Mouse (Mus musculus): ENCODE data around the gene Cnnm3. TPM values are rescaled to one million over a fixed set of nuclear protein-coding genes. Genes with fewer than 3 reads are reported as not detected.

Gene Cnnm3
- polyA plus RNA-seq (2016; fragmentation: Nextera tagmentation; extraction: Ambion mirVana) = 4.5 and 4.6 TPM in 2 replicates

GRCm38 (mm10) chr1:36511289-36512021 is at the start of gene Cnnm3:
Gene Cnnm3, plus strand, starts transcription at chr1:36511867.
- ATAC-seq (ENCODE audit: low FRiP score) = peak; percentile 97
- WGBS = 1% methylated on average over 48 of the region's 51 CpGs
- peaks cover 28% of the 10 kb centered on the region for H3K4me1 ChIP-seq
- H3K4me3 ChIP-seq = peak within 1 kb of the TSS; percentile 96
- peaks cover 16% of the 10 kb centered on the region for H3K36me3 ChIP-seq
- peak within 1 kb of the TSS; percentile 99 for H3K27ac ChIP-seq
- H3K9ac ChIP-seq = peak within 1 kb of the TSS; percentile 93
- no peaks in the 10 kb centered on the region for H3K27me3 ChIP-seq
- H3K4me2 ChIP-seq (replicated peaks) = peak within 1 kb of the TSS; percentile 80
- H3K9me3 ChIP-seq (replicated peaks) = no peaks in the 10 kb centered on the region

- H3K4me1 ChIP-seq = peaks cover 3% of the 10 kb centered on the region; the same call in 1 of the 2 replicates
- no peaks in the 10 kb centered on the region for H3K9me3 ChIP-seq (replicated peaks)
- H3K27ac ChIP-seq = no peak overlapping the region
- H3K27me3 ChIP-seq = 0 out of 2 replicates have a peak, but pooled peaks cover 5% of the 10 kb centered on the region
- no peak overlapping the region for H3K4me2 ChIP-seq (replicated peaks)
- H3K4me3 ChIP-seq = no peak overlapping the region
- H3K9ac ChIP-seq = no peak overlapping the region
- WGBS = 77% methylated on average over 4 of the region's 4 CpGs
- H3K36me3 ChIP-seq = no peaks in the 10 kb centered on the region
- ATAC-seq (ENCODE audit: low FRiP score) = no peak
Observed at GRCm38 (mm10) chr1:36465641-36466160, 46.0 kb upstream of the Cnnm3 start.

- Histone ChIP-seq H3K36me3 (no peaks in the 10 kb centered on the region), H3K27ac (no peak overlapping the region), H3K9ac (no peak overlapping the region), H3K4me2 (replicated peaks) (no peak overlapping the region), H3K4me3 (no peak overlapping the region), H3K27me3 (0 out of 2 replicates have a peak, but pooled peaks cover 5% of the 10 kb centered on the region), H3K4me1 (peaks cover 7% of the 10 kb centered on the region; the same call in 1 of the 2 replicates), H3K9me3 (replicated peaks) (no peaks in the 10 kb centered on the region)
- WGBS = 55% methylated on average over 5 of the region's 5 CpGs
- ATAC-seq (ENCODE audit: low FRiP score) = no peak
Observed at GRCm38 (mm10) chr1:36467446-36467845, 44.2 kb upstream of the Cnnm3 start.

GRCm38 (mm10) chr1:36469811-36470444 is 41.7 kb upstream of the Cnnm3 start:
- H3K27me3 ChIP-seq = 0 out of 2 replicates have a peak, but pooled peaks cover 5% of the 10 kb centered on the region
- WGBS = 33% methylated on average over 2 of the region's 2 CpGs
- H3K4me1 ChIP-seq = peaks cover 30% of the 10 kb centered on the region
- no peaks in the 10 kb centered on the region for H3K36me3 ChIP-seq
- no peak overlapping the region for H3K4me2 ChIP-seq (replicated peaks)
- no peak overlapping the region for H3K9ac ChIP-seq
- H3K9me3 ChIP-seq (replicated peaks) = no peaks in the 10 kb centered on the region
- no peak overlapping the region for H3K27ac ChIP-seq
- no peak for ATAC-seq (ENCODE audit: low FRiP score)
- no peak overlapping the region for H3K4me3 ChIP-seq

- peak within 1 kb of the TSS; percentile 70 for H3K27ac ChIP-seq
- peak within 1 kb of the TSS; percentile 74 for H3K9ac ChIP-seq
- H3K36me3 ChIP-seq = no peaks in the 10 kb centered on the region
- H3K9me3 ChIP-seq (replicated peaks) = no peaks in the 10 kb centered on the region
- WGBS = under 1% methylated on average over 66 of the region's 98 CpGs
- ATAC-seq (ENCODE audit: low FRiP score) = peak; percentile 93
- H3K4me2 ChIP-seq (replicated peaks) = peak within 1 kb of the TSS; percentile 74
- H3K4me3 ChIP-seq = peak within 1 kb of the TSS; percentile 66
- 0 out of 2 replicates have a peak, but pooled peaks cover 5% of the 10 kb centered on the region for H3K27me3 ChIP-seq
- peaks cover 45% of the 10 kb centered on the region for H3K4me1 ChIP-seq
Observed at GRCm38 (mm10) chr1:36471181-36472105, 40.2 kb upstream of the Cnnm3 start, which contains the start of gene Cnnm4. Gene Cnnm4, plus strand, starts transcription at chr1:36471620.

GRCm38 (mm10) chr1:36472106-36472440 is 39.6 kb upstream of the Cnnm3 start:
- H3K9ac ChIP-seq = peak overlapping the region; percentile 74
- no peak; the same call in 1 of the 2 replicates for ATAC-seq (ENCODE audit: low FRiP score)
- 0 out of 2 replicates have a peak overlapping the region, but pooled peaks have one; percentile 70 for H3K27ac ChIP-seq
- peaks cover 48% of the 10 kb centered on the region for H3K4me1 ChIP-seq
- H3K36me3 ChIP-seq = no peaks in the 10 kb centered on the region
- WGBS = 14% methylated on average over 18 of the region's 18 CpGs
- H3K4me2 ChIP-seq (replicated peaks) = peak overlapping the region; percentile 74
- H3K4me3 ChIP-seq = peak overlapping the region; percentile 66
- H3K9me3 ChIP-seq (replicated peaks) = no peaks in the 10 kb centered on the region
- H3K27me3 ChIP-seq = 0 out of 2 replicates have a peak, but pooled peaks cover 5% of the 10 kb centered on the region

GRCm38 (mm10) chr1:36473211-36473780 is 38.4 kb upstream of the Cnnm3 start:
- no peaks in the 10 kb centered on the region for H3K36me3 ChIP-seq
- peak overlapping the region; percentile 12; the same call in 1 of the 2 replicates for H3K4me3 ChIP-seq
- 82% methylated on average over 10 of the region's 10 CpGs for WGBS
- ATAC-seq (ENCODE audit: low FRiP score) = no peak
- H3K4me2 ChIP-seq (replicated peaks) = peak overlapping the region; percentile 74
- no peak overlapping the region for H3K27ac ChIP-seq
- H3K27me3 ChIP-seq = 0 out of 2 replicates have a peak, but pooled peaks cover 5% of the 10 kb centered on the region
- H3K9ac ChIP-seq = no peak overlapping the region; the same call in 1 of the 2 replicates
- peaks cover 50% of the 10 kb centered on the region for H3K4me1 ChIP-seq
- no peaks in the 10 kb centered on the region for H3K9me3 ChIP-seq (replicated peaks)

- no peak for ATAC-seq (ENCODE audit: low FRiP score)
- H3K4me3 ChIP-seq = no peak overlapping the region
- no peak overlapping the region for H3K27ac ChIP-seq
- H3K36me3 ChIP-seq = no peaks in the 10 kb centered on the region
- peaks cover 52% of the 10 kb centered on the region for H3K4me1 ChIP-seq
- WGBS = 64% methylated on average over 3 of the region's 3 CpGs
- no peaks in the 10 kb centered on the region for H3K9me3 ChIP-seq (replicated peaks)
- 0 out of 2 replicates have a peak, but pooled peaks cover 2% of the 10 kb centered on the region for H3K27me3 ChIP-seq
- peak overlapping the region; percentile 74 for H3K4me2 ChIP-seq (replicated peaks)
- H3K9ac ChIP-seq = no peak overlapping the region
Observed at GRCm38 (mm10) chr1:36474646-36475045, 37.0 kb upstream of the Cnnm3 start.

- 0 out of 2 replicates have a peak overlapping the region, but pooled peaks have one; percentile 46 for H3K27ac ChIP-seq
- ATAC-seq (ENCODE audit: low FRiP score) = no peak
- no peak overlapping the region; the same call in 1 of the 2 replicates for H3K4me3 ChIP-seq
Observed at GRCm38 (mm10) chr1:36475480-36476110, 36.1 kb upstream of the Cnnm3 start.

GRCm38 (mm10) chr1:36476426-36476825 is 35.2 kb upstream of the Cnnm3 start:
- Histone ChIP-seq H3K27me3 (no peaks in the 10 kb centered on the region), H3K9ac (no peak overlapping the region), H3K36me3 (no peaks in the 10 kb centered on the region), H3K4me2 (replicated peaks) (no peak overlapping the region), H3K4me1 (peaks cover 49% of the 10 kb centered on the region), H3K27ac (no peak overlapping the region), H3K4me3 (no peak overlapping the region), H3K9me3 (replicated peaks) (no peaks in the 10 kb centered on the region)
- WGBS = 81% methylated on average over 7 of the region's 7 CpGs
- ATAC-seq (ENCODE audit: low FRiP score) = no peak

More at GRCm38 (mm10) chr1:36475480-36476110, 36.1 kb upstream of the Cnnm3 start:
- Histone ChIP-seq H3K9me3 (replicated peaks) (no peaks in the 10 kb centered on the region), H3K9ac (peak overlapping the region; percentile 39; the same call in 1 of the 2 replicates), H3K4me1 (peaks cover 52% of the 10 kb centered on the region), H3K36me3 (no peaks in the 10 kb centered on the region), H3K4me2 (replicated peaks) (peak overlapping the region; percentile 74), H3K27me3 (no peaks in the 10 kb centered on the region)
- 49% methylated on average over 8 of the region's 8 CpGs for WGBS

- Histone ChIP-seq H3K27me3 (no peaks in the 10 kb centered on the region), H3K27ac (no peak overlapping the region), H3K9me3 (replicated peaks) (no peaks in the 10 kb centered on the region), H3K9ac (no peak overlapping the region), H3K36me3 (no peaks in the 10 kb centered on the region), H3K4me3 (no peak overlapping the region), H3K4me1 (peaks cover 40% of the 10 kb centered on the region), H3K4me2 (replicated peaks) (no peak overlapping the region)
- ATAC-seq (ENCODE audit: low FRiP score) = no peak
- WGBS = 66% methylated on average over 2 of the region's 2 CpGs
Observed at GRCm38 (mm10) chr1:36478343-36478795, 33.3 kb upstream of the Cnnm3 start.
